Mouse (Mus musculus): ENCODE measurements around the gene Rxra.

Gene Rxra

DNA sequence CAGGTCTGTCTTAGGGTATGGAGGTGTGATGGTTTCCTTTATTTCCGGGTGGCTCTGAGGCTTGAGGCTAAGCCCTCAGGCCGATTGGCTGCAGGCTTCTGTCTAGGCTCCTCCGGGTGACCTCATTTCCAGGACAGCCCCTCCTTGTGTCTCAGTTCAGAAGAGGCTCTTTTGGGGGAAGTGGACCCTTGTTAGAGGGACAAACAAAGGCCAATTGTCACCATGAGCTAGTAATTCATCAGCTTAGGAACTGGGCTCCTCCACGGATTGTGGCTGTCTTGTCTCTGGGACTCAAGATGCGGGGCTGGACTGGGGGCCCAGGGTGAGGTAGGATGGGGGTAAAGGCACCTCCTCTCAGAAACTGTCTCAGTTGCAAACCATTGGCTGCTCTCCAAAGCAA lies 5.5 kb upstream of the Rxra start:
- DNase-seq (ENCODE audit: low read depth, low spot score): no peak

DNA sequence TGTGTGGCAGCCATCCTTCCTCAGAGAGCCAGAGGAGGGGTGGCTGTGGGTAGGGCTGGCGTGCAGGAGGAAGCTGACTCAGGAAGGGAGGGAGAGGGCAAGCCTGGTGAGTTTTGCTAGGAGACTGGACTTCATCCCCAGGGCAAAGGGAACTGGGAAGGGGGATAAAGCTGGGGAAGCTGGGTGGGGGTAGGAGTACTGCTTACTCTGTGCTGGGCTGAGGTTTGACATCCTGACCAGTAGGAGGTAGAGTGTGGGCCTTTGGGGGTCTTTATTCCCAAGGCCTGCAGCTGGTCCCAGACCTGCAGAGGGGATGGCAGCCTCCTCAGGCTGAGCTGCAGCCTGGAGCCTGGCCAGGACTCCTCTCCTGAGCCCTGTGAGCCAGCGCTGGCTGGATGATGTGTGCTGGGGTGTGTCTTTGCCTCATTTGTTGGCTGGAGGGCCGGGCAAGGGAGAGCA lies 4.6 kb upstream of the Rxra start:
- peak; percentile 28 for DNase-seq (ENCODE audit: low read depth, low spot score)

DNA sequence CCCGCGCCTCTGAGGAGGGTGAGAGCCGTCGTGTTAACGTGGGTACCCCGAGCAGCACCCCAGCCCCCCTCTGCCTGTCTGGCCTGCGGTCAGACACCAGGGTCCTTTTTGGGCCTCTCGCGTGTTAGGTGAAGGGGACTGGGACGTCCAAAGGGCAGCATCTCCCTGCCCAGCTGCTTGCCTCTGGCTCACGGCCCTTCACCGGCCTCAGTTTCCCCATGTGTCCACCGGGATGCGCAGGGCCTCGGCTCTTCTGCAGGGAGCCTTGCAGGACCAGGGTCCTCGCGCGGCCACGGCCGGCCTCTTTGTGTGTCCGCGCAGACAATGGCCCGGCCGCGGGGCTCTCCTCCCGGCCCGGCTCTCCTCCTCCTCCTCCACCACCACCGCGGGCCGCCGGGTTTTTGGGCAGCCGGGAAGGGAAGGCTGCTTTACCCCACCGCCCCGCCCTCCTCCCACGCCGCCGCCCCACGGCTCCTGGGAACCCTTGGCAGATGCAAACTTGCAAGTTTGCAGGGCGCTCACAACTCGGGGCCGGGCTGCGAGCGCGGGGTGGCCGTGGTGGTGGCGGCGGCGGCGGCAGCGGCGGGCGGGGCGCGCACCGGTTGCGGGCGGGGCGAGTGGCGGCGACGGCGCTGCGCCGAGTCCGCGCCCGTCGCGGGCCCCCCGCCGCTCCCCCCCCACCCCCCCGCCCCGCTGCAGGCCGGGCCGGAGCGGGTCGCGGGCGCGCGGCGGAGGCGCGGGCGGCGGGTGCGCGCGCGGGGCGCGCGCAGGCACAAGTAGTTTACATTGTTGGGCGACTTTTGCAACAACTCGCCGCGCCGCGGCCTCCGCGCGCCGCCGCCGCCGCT lies 462 bp downstream of the Rxra start:
- DNase-seq (ENCODE audit: low read depth, low spot score): peak; percentile 83

DNA sequence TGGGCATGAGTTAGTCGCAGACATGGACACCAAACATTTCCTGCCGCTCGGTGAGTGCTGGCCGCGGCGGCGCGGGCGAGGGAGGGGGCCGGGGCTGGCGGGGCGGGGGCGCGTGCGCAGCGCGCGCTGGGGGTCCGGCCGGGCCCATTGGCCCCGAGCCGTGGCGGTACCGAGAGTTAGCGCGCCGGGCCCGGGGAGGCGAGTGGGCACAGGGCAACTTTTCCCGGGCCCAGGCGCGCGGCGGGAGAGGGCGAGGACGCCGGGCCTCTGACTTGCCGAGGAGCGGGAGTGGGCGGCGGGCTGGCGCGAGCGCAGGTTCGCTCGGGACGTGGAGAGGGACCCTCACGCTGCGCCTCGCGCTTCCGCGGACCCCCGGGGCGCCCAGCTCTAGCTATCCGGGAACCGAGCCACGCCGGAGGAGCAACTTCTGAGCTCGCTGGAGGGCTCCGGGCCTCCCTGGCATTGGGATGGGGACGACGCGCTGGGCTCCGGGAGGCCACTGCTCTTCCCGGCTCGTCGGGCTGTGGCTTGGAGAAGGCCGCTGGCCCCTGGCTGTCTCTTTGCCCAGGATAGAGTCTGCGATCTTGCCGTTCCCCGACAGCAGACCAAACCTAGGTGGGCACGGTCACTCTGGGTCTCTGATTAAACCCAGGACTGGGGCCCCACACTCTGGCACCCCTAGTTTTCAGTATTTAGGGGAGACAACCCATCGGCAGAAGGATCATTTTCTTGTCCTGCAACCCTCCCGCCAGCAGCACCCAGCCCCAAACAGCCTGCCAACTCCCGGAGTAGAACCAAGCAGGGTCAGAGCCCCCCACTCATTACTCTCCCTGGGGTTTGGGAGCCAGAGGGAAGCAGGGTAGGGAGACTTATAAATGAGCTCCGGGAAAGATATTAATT lies 1.4 kb downstream of the Rxra start:
- DNase-seq (ENCODE audit: low read depth, low spot score): peak; percentile 50

DNA sequence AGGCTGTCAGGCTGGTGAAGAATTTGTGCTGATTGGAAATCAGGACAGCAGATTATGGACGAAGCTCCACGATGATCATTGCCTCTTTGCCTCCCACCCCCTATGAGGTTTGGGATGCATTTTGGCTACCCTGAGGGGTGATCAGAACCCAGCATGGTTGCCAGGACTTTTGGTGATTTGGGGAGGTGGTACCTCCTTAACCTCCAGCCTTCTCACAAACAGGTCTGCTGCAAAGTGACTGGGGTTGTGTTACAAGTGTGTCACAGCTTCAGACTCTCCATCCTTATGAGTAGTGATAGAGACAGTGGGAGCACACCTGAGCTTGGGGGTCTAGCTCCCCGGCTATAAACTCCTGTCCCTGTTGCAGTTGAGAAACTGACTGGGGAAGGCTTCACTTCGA lies 2.1 kb downstream of the Rxra start:
- DNase-seq (ENCODE audit: low read depth, low spot score): no peak

GRCm38 (mm10) chr2:27678836-27679480 lies 2.7 kb downstream of the Rxra start:
- DNase-seq (ENCODE audit: low read depth, low spot score): no peak

DNA sequence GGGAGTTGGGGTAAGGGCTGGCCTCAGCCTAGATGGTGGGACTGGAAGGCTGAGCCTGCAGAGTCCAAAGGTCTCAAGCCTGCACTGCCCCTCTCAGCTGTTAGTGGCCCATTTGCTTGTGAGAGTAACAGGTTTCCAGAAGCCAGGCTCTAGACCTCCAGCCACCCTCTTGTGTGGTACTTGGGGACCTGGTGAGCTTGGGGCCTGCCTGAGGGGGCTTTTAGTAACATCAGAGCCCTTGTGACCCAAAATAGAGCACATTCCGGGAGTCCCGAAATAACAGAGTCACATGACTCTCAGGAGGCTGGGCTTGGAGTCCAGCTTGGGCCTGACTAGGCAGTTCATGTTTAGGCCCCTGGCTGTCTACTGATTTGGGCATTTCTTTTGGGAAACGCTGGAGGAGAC lies 3.4 kb downstream of the Rxra start:
- DNase-seq (ENCODE audit: low read depth, low spot score): no peak

DNA sequence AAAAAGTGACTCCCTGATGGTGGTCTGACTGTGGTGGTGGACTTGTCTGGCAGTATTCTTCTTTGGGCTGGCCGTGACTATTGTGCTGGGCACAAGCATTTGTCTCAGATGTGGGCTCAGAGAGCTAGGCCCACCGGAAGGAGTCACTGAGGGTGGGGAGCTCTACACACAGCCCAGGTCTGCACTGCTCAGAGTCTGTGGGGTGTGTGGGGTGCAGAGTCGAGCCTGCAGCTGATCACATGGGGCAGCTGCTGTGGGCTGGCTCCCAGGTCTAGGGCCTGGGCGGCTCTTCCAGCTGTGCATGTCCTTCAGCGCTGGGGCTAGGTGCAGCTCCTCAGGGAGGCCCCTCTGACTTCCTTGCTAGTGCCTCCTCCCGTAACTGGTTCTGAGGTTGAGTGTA lies 3.8 kb downstream of the Rxra start:
- no peak for DNase-seq (ENCODE audit: low read depth, low spot score)

GRCm38 (mm10) chr2:27680595-27680994 lies 4.4 kb downstream of the Rxra start:
- no peak for DNase-seq (ENCODE audit: low read depth, low spot score)

DNA sequence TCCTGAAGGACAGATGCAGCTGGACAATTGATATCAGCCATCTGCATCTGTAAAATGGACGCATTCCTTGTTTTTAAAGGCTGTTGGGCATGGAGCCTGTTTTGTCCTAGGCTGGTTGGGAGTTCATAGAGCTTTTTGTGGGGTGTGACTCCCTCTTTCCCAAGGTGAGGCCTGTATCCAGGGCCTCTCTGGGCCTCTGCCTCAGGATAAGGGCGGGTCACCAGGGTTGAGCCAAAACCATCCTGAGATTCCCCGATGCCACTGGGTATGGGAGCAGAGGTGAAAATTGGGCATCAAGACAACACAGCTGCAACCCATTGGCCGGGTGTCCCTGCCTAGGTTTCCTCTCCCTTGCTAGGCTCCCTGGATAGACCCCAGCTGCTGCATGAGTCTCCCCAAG lies 5.2 kb downstream of the Rxra start:
- DNase-seq (ENCODE audit: low read depth, low spot score): no peak

- DNase-seq (ENCODE audit: low read depth, low spot score): no peak
Measured at GRCm38 (mm10) chr2:27682096-27682495, 5.9 kb downstream of the Rxra start.

- peak; percentile 74 for DNase-seq (ENCODE audit: low read depth, low spot score)
Measured at GRCm38 (mm10) chr2:27684017-27684657, 7.9 kb downstream of the Rxra start.

- no peak for DNase-seq (ENCODE audit: low read depth, low spot score)
Measured at GRCm38 (mm10) chr2:27685917-27686316, 9.7 kb downstream of the Rxra start.

- DNase-seq (ENCODE audit: low read depth, low spot score): no peak
Measured at GRCm38 (mm10) chr2:27686335-27686734, 10.1 kb downstream of the Rxra start.

GRCm38 (mm10) chr2:27687041-27687440 lies 10.8 kb downstream of the Rxra start:
- no peak for DNase-seq (ENCODE audit: low read depth, low spot score)

GRCm38 (mm10) chr2:27687973-27688372 lies 11.7 kb downstream of the Rxra start:
- no peak for DNase-seq (ENCODE audit: low read depth, low spot score)

GRCm38 (mm10) chr2:27690714-27691113 lies 14.5 kb downstream of the Rxra start:
- no peak for DNase-seq (ENCODE audit: low read depth, low spot score)

DNA sequence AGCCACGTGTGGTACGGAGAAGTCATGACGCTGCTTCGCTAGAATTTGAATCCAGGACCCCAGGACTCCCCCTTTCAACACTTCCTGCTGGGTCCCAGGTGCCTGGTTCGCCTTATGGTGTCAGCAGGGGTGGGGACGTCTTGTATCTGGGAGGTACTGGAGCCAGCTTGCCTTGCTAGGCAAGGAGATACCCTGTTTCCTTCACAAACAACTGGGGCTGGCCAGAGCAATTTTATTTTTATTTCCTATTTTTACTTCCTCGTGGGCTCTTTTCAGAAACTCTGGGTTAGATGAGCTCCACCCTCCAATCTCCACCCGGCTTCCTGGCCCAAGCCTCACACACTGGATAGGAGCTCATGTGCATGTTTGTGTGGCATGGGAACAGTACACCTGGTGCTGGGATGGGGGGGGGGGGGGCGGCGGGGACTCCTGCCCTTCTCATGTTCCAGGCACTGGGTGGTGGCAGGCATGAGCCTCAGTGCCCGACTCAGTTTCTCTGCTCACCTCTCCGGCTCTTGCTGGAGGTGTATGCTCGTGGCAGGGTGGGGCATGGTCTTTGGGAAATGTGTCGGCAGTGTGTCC lies 15.0 kb downstream of the Rxra start:
- no peak for DNase-seq (ENCODE audit: low read depth, low spot score)

GRCm38 (mm10) chr2:27692608-27693007 lies 16.4 kb downstream of the Rxra start:
- no peak for DNase-seq (ENCODE audit: low read depth, low spot score)

DNA sequence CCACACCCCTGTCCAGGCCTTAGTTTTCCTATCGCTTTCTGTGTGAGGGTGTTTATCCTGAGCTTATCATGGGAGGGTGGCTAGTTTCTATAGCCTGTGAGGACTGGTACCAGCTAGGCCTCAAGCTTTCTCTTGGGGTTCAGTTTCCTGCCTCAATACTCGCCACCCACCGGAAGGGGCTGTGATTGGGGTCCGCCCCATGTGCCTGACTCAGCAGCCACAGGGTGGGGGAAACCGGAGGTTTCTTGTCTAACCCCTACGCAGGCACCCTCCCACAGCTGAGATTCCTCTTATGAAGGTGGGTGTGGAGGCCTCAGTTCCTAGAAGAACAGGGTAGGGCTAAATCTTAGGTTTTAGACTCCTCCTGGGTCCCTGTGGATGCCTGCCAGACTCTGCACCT lies 17.4 kb downstream of the Rxra start:
- DNase-seq (ENCODE audit: low read depth, low spot score): no peak

- no peak for DNase-seq (ENCODE audit: low read depth, low spot score)
Measured at GRCm38 (mm10) chr2:27699574-27699973, 23.3 kb downstream of the Rxra start.

All from ZHBTc4 (cell line).